21 mouse cellular contexts compared by ENCODE assay signal in genomic region chr5:99438526-99438925, GRCm38 (mm10).
A peak's percentile ranks its signal among the peaks of the same experiment; 100 is the strongest.
DNase-seq lines count a peak whose midpoint lies in the region; ATAC-seq and TF ChIP-seq lines count a peak whose summit lies in the region.
"Had no signal": no experiment of that assay in that cellular context is flagged by ENCODE, and none has a peak within 500 bp of the region (broad histone marks: within the 10 kb centered on the region; RNA-seq: fewer than 3 reads in every experiment).

No protein-coding gene starts in this region.

- no peak overlapping the region for H3K4me3 ChIP-seq in kidney, postnatal 0 days (replicated peaks; ENCODE audit: low read depth, low read length)
- H3K4me3 ChIP-seq: gastrocnemius, adult 2 months; intestine, embryonic 15.5 days; neural tube, embryonic 13.5 days had no signal

- H3K9ac ChIP-seq in kidney, postnatal 0 days (ENCODE audit: low read depth, low read length): no peak overlapping the region
- H3K9ac ChIP-seq: hindbrain, embryonic 14.5 days; intestine, embryonic 15.5 days; liver, embryonic 14.5 days; neural tube, embryonic 13.5 days had no signal

- no peaks in the 10 kb centered on the region for H3K36me3 ChIP-seq in kidney, postnatal 0 days (ENCODE audit: insufficient read depth, low read length)
- H3K36me3 ChIP-seq: intestine, embryonic 15.5 days; neural tube, embryonic 13.5 days had no signal

- no peak overlapping the region for H3K27ac ChIP-seq in kidney, postnatal 0 days
- H3K27ac ChIP-seq: gastrocnemius, adult 2 months; hindbrain, embryonic 14.5 days; intestine, embryonic 15.5 days; liver, embryonic 14.5 days; neural tube, embryonic 13.5 days had no signal

- DNase-seq in embryo, embryonic 10.5 days (ENCODE audit: low spot score): peak; percentile 30
- DNase-seq in embryo, embryonic 10 days (ENCODE audit: low spot score): no peak
- DNase-seq in kidney, postnatal 0 days (ENCODE audit: low spot score): peak; percentile 60
- no peak for DNase-seq in kidney, adult 8-10 months
- DNase-seq in retina, embryonic 14.5 days (ENCODE audit: low spot score): peak; percentile 17
- DNase-seq in retina, postnatal 1 day: no peak
- DNase-seq in thymus, postnatal 4 days: no peak
- no peak for DNase-seq in adipocyte (ENCODE audit: low spot score)
- DNase-seq: adrenal gland, adult 8-10 months; cerebellum, adult 9-11 months; gastrocnemius, adult 2 months; heart, postnatal 14 days; lung, postnatal 10 days; right cerebral cortex, postnatal 14 days; thymus, adult 2 months had no signal

- no peaks in the 10 kb centered on the region for H3K4me1 ChIP-seq in kidney, postnatal 0 days (replicated peaks; ENCODE audit: insufficient read depth, low read length)
- H3K4me1 ChIP-seq: intestine, embryonic 15.5 days had no signal

- no peaks in the 10 kb centered on the region for H3K27me3 ChIP-seq in kidney, postnatal 0 days (ENCODE audit: insufficient read depth, low read length)
- H3K27me3 ChIP-seq: intestine, embryonic 15.5 days; neural tube, embryonic 13.5 days had no signal

- no peak for ATAC-seq in kidney, postnatal 0 days (replicated peaks; ENCODE audit: low FRiP score, low read depth)
- ATAC-seq: intestine, embryonic 15.5 days had no signal

- TF ChIP-seq CTCF in kidney, postnatal 0 days (IDR thresholded peaks at IDR 0.05; ENCODE audit: low read depth): no peak

- 48% methylated on average over 1 of the region's 1 CpGs for WGBS in kidney, postnatal 0 days

- no peak overlapping the region for H3K4me2 ChIP-seq in kidney, postnatal 0 days (ENCODE audit: low read length)
- H3K4me2 ChIP-seq: heart, embryonic 11.5 days; hindbrain, embryonic 14.5 days; intestine, embryonic 15.5 days; midbrain, embryonic 11.5 days; neural tube, embryonic 13.5 days had no signal

- H3K9me3 ChIP-seq in kidney, postnatal 0 days (replicated peaks; ENCODE audit: low read length): no peaks in the 10 kb centered on the region
- H3K9me3 ChIP-seq: intestine, embryonic 15.5 days; neural tube, embryonic 13.5 days had no signal

Comparison
In these comparisons a context has a peak if more than half of its experiments do, and no peak if none do; other contexts are left out.
1. DNase-seq: peak in embryo, embryonic 10.5 days (single experiment), kidney, postnatal 0 days (single experiment) and retina, embryonic 14.5 days (single experiment); none in embryo, embryonic 10 days (single experiment), kidney, adult 8-10 months (0 of 2), retina, postnatal 1 day (single experiment), thymus, postnatal 4 days (single experiment) and adipocyte (single experiment).